Mouse (Mus musculus): ENCODE data around the gene Gxylt1.
"Not testable (repeated sequence)": the region's sequence is repeated elsewhere in the genome, so short reads cannot be mapped to it uniquely, and the experiment has no call there.

The Gxylt1 gene

DNA sequence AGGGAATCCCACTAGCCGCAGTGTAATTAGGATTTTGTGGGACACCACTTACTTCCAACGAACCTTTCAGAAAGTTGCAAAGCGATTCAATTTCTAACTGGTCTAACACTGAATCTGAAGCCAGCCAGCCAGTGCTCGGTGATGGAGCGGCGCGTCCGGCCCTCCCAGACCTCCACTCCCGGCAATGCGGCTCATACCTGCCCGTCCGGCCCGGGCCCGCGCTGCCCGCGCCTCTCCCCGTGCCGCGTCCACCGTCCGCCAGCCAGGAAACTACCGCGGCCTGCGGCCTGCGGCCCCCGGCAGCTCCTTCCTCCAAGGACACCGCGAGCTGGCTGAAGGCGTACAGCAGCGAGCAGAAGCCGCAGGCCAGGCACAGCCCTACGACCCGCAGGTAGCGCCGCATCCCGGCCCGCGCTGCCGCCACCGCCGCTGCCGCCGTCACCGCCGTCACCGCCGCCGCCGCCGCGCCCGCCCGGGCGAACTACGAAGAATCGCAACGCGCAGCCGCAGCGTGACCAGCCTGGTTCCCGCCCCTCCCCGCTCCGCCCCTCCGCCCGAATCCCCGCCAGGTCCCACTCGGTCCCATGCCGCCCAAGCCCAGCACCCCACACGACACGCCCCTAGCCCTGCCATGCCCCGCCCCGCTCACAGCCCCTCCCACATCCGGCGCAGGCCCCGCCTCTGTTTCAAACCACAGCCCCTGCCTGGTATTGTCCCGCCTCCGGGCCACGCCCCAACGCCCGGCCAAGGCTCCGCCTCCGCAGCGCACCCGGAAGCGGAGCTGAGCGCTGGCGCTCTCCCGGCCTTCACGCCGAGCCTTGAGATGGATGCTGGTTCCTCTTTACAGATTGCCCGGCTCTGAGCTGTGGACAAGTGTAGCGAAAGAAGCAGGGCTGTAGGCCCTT is at the start of gene Gxylt1:
Gene Gxylt1, minus strand, starts transcription at position 501 of the 905 bp plus-strand sequence.
- DNase-seq (ENCODE audit: inconsistent ontology term) = peak; percentile 99

- no peak for DNase-seq (ENCODE audit: inconsistent ontology term)
Measured at GRCm38 (mm10) chr15:93318781-93319180, 43.8 kb upstream of the Gxylt1 start.

GRCm38 (mm10) chr15:93310304-93310703 is 35.3 kb upstream of the Gxylt1 start:
- DNase-seq (ENCODE audit: inconsistent ontology term) = not testable (repeated sequence)

DNA sequence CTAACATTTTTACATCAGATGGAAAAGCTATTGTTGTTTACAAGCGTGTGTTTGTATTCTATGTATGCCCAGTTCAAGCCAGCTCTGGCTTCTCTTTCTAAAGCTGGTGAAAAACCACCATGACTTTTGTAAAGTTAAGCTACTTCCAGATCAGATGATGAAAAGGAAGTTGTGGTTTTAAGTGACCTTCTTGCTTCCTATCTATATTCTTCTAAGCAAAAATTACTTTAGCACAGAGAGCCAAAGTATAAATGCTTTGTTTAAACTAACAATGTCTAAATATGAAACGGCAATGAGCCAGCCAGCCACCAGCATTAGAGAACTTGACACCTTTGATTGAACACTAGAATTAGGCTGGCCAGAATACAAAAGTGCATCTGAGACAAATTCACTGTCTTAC is 23.2 kb upstream of the Gxylt1 start:
- DNase-seq (ENCODE audit: inconsistent ontology term) = no peak

GRCm38 (mm10) chr15:93294483-93294882 is 19.5 kb upstream of the Gxylt1 start:
- DNase-seq (ENCODE audit: inconsistent ontology term) = no peak

GRCm38 (mm10) chr15:93288321-93288720 is 13.3 kb upstream of the Gxylt1 start:
- DNase-seq (ENCODE audit: inconsistent ontology term) = peak; percentile 77

- no peak for DNase-seq (ENCODE audit: inconsistent ontology term)
Measured at GRCm38 (mm10) chr15:93287628-93288027, 12.6 kb upstream of the Gxylt1 start.

- no peak for DNase-seq (ENCODE audit: inconsistent ontology term)
Measured at GRCm38 (mm10) chr15:93285244-93285643, 10.3 kb upstream of the Gxylt1 start.

DNA sequence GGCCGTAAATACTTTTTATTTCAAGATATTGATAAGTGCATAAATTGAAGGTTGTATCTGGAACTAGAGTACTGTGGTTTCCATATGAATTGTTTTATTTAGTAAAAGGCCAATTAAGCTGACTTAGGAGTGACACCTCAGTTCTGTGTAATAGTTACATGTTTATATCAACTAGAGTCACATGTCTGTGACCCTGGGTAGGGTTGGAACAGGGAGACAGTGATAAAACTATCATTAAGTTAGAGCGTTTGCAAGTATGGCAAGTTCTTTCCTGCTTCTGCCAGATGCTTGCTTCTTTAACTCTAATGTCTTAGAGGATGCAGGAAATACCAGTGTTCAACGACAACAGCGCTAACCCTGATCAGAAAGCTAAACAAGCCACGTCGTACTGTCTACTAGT is 9.3 kb upstream of the Gxylt1 start:
- DNase-seq (ENCODE audit: inconsistent ontology term) = no peak

- no peak for DNase-seq (ENCODE audit: inconsistent ontology term)
Measured at GRCm38 (mm10) chr15:93283349-93283748, 8.4 kb upstream of the Gxylt1 start.

- peak; percentile 34 for DNase-seq (ENCODE audit: inconsistent ontology term)
Measured at GRCm38 (mm10) chr15:93276276-93276675, 1.3 kb upstream of the Gxylt1 start.

DNA sequence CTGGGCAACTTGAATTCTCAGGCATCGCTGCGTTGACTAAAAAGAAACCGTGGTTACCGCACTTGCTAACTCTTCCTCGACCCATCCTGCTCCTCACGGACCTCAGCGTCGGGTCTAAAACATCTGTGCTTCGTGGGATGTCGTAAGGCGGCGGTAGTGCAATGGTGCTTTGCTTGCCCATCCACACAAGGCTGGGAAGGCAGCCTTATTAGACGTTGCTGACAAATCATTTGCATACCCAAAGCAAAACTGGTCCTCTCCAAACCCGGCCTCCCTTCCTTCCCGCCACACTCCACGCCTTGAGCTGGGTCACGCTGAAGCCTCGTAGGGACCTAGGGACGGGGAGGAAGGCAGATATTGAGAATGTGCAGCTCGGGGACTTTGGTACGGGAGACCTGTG is 644 bp upstream of the Gxylt1 start:
- DNase-seq (ENCODE audit: inconsistent ontology term) = no peak

DNA sequence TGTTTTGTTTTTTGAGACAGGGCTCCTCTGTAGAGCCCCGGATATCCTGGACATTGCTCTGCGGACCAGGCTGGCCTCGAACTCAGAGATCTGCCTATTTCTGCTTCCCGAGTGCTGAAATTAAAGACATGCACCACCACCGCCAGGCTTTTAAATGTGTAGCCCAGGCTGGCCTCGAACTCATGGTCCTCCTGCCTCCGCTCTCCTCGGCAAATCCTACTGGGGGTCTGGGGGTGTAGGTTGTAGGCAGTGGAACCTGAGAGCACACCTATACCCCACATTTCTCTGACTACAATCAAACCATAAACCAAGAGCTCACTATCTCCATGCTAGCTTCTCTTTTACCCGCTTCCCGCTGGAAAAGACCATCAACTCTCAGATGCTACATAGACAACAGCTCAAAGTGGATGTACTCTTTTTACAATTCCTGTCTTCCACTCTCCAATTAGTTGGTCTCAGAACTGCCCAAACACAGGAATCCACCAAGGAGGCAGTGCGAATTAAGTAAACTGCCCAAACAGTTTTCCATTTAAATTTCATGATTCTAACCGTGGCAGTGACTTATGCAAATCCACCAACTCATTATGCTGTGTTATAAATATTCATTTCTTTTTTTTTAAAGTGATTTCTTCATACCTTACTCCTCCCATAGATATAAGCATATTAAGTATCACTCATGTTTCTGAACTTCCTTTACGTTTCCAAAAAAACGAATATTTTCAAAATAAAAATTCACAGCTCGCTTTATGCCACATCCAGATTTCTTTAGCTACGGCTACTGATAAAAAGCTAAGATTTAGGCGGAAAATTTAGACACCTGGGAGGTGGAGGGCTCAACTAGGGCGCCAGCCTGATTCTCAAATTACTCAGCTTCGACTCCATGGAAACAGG is 946 bp downstream of the Gxylt1 start:
- peak; percentile 19 for DNase-seq (ENCODE audit: inconsistent ontology term)

- DNase-seq (ENCODE audit: inconsistent ontology term) = no peak
Measured at GRCm38 (mm10) chr15:93272948-93273347, 2.0 kb downstream of the Gxylt1 start.

GRCm38 (mm10) chr15:93270289-93270855 is 4.6 kb downstream of the Gxylt1 start:
- no peak for DNase-seq (ENCODE audit: inconsistent ontology term)

DNA sequence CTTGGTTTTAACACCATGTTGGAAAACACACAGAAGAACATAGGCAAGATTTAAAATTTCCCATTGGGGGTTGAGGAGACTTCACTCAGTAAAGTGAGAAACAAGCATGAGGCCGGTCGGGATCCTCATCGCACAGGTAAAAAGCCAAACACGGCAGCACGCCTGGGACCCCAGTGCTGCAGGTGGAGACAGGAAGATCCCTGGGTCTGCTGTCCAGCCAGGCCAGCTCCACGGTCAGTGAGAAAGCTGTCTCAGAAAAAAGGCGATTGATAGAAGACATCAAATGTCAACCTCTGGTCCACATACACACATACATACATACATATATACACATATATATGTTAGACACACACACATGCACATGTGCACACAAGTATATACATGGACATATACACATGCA is 5.4 kb downstream of the Gxylt1 start:
- DNase-seq (ENCODE audit: inconsistent ontology term) = no peak

- DNase-seq (ENCODE audit: inconsistent ontology term) = no peak
Measured at GRCm38 (mm10) chr15:93268001-93268400, 7.0 kb downstream of the Gxylt1 start.

DNA sequence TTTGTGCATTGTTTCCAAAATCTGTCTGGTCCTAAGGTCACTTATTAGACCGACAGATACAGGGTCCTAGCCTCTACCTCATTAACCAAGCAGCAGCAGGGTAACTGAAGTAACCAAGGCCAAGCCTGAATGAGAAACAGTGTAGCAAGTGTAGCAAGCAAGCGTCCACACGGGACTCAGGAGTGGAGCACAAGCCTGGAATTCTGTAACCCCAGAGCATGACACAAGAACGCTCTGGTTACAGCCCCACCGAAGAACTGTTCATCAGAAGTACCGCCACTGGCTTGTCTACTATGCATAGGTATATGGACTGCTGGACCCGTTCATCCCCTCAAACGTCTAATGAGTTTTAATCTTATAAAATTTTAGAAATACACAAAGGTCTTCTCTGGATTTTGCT is 7.5 kb downstream of the Gxylt1 start:
- DNase-seq (ENCODE audit: inconsistent ontology term) = no peak

- peak; percentile 50 for DNase-seq (ENCODE audit: inconsistent ontology term)
Measured at GRCm38 (mm10) chr15:93266361-93266760, 8.6 kb downstream of the Gxylt1 start.

DNA sequence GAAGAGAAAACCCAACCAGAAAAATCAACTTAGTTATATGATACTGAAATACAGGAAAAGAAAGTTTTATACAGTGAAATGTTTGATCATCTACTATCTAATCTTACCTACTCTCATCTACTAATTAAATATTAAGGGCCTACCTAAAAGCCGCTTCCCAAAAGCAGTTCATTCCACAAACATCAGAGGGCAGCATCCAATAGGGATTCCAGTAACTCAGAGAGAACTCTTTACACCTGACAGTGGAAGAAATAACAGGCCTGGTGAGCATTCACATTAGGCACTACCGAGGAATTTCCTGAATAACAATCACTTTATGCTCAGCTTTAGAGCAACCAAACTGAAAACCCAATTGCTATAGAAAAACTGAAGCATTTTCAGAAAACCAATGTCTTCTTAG is 9.3 kb downstream of the Gxylt1 start:
- DNase-seq (ENCODE audit: inconsistent ontology term) = peak; percentile 46

DNA sequence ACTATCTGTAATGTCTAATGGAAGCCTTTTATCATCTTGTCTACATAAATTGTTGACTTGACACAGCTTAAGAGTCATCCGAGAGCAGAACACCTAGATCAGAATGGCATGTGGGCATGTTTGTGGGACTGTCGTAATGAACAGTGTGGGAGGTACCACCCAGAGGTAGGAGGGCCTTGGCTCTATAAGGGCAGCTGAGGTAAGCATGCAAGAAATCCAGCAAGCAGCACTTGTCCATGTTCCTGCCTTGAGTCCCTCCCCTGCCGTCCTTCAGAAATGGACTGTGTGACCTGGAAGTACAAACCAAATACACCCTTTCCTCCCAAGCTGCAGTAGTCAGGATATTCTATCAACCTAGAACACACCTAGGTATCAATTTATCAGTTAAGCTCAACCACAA is 9.7 kb downstream of the Gxylt1 start:
- no peak for DNase-seq (ENCODE audit: inconsistent ontology term)

- DNase-seq (ENCODE audit: inconsistent ontology term) = no peak
Measured at GRCm38 (mm10) chr15:93264221-93264620, 10.8 kb downstream of the Gxylt1 start.

Measured in Muller cell, postnatal 12 days (primary cell).